Mouse (Mus musculus) limb, embryonic 14.5 days (tissue): ENCODE measurements around the gene Ptpre. TPM values are rescaled to one million over a fixed set of nuclear protein-coding genes. Genes with fewer than 3 reads are reported as not detected.

Source experiments
- ATAC-seq: fragments of 200-750 bp; cut with Nextera tagmentation; 2 replicates; pipeline ENCODE4 v1.8.0; 2017; ENCODE audit warnings: low read depth, moderate number of reproducible peaks, moderate TSS enrichment; ENCODE audit not compliant: low FRiP score
- DNase-seq: peaks from one replicate; pipeline ENCODE4 v3.0.0-alpha.2; 2015; ENCODE audit warnings: low spot score
- H3K27ac ChIP-seq: fragments of 300-500 bp; sonication (generic); replicated peaks from 2 replicates; pipeline ENCODE4 v1.5.1; 2014; ENCODE audit warnings: low read depth, mild to moderate bottlenecking, low read length, moderate library complexity, mixed read lengths
- H3K27me3 ChIP-seq: fragments of 300-500 bp; sonication (generic); 2 replicates; pipeline ENCODE4 v1.6.1; 2014; ENCODE audit warnings: low read length, mixed read lengths; ENCODE audit not compliant: control insufficient read depth, insufficient read depth
- H3K36me3 ChIP-seq: fragments of 300-500 bp; sonication (generic); 2 replicates; pipeline ENCODE4 v1.6.1; 2014; ENCODE audit warnings: mild to moderate bottlenecking, low read length, moderate library complexity, mixed read lengths; ENCODE audit not compliant: control insufficient read depth, insufficient read depth
- H3K4me1 ChIP-seq: fragments of 300-500 bp; sonication (generic); 2 replicates; pipeline ENCODE4 v1.6.1; 2014; ENCODE audit warnings: antibody characterized with exemption, low read length, mixed read lengths; ENCODE audit not compliant: control insufficient read depth, insufficient read depth
- H3K4me2 ChIP-seq: fragments of 300-500 bp; sonication (generic); replicated peaks from 2 replicates; pipeline ENCODE4 v1.6.1; 2014; ENCODE audit warnings: low read depth, mild to moderate bottlenecking, low read length, moderate library complexity; ENCODE audit not compliant: severe bottlenecking
- H3K4me3 ChIP-seq: fragments of 300-500 bp; sonication (generic); replicated peaks from 2 replicates; pipeline ENCODE4 v1.5.1; 2014; ENCODE audit warnings: low read length
- H3K9ac ChIP-seq: fragments of 300-500 bp; sonication (generic); 2 replicates; pipeline ENCODE4 v1.6.1; 2014; ENCODE audit warnings: mild to moderate bottlenecking, low read depth, low read length, moderate library complexity; ENCODE audit not compliant: severe bottlenecking
- H3K9me3 ChIP-seq: fragments of 300-500 bp; sonication (generic); 2 replicates; pipeline ENCODE4 v1.6.1; 2016; ENCODE audit warnings: low read length; ENCODE audit not compliant: control insufficient read depth
- POLR2A ChIP-seq: fragments of 200-500 bp; IDR thresholded peaks from 2 replicates; pipeline ENCODE4 v1.8.0; 2012; ENCODE audit warnings: inconsistent platforms, mild to moderate bottlenecking, moderate library complexity, borderline replicate concordance; ENCODE audit not compliant: insufficient read depth, insufficient read length; ENCODE audit errors: extremely low read depth
- WGBS: fragments of 180-500 bp; shearing (Covaris S2); extraction: QIAGEN DNeasy Blood & Tissue Kit; methylation state at CpG from one replicate; pipeline ENCODE4 v1.1.7; 2014; 5-methylcytosine and 5-hydroxymethylcytosine counted together
- polyA plus RNA-seq, 2 experiments: library from polyadenylated mRNA; depleted of rRNA in 1 of 2; stranded (reverse) in 1 of 2; unstranded in 1 of 2; fragments of >200 nt; fragmentation: Nextera tagmentation in 1 of 2; extraction: Ambion mirVana in 1 of 2; gene quantifications; 2 replicates each; pipeline versions ENCODE4 v1.2.1 to v1.2.3; 2012 to 2014

Ptpre gene
- polyA plus RNA-seq (2012; rRNA removed) (3.0 and 3.2 TPM in 2 replicates), polyA plus RNA-seq (2014; fragmentation: Nextera tagmentation; extraction: Ambion mirVana) (3.6 and 4.1 TPM in 2 replicates)

DNA sequence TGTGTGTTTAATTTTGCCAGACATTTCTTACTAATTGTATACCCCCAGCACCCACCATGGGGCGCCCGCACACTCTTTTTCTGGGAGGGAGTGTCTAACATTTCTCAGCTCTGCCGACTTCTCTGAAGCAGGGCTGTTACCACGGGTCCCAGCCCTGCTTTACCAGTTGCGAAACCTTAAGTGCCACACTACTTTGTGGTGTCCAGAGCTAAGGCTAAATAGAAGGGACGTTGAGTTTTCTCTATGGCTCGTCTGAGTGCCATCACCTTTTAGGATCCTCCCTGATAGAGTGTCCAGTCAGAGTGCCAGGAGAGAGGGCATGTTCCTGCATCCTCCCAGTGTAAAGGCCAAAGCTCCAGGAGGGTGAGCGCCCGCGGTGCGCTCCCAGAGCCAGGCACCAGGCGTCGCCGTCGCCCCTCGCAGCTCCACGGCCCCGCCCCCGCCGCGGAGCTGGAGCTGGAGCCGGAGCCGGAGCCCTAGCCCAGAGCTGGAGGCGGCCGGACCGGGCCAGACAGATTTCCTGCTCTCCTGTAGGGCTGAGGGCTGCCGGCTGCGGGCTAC lies at the start of gene Ptpre:
Gene Ptpre, plus strand, starts transcription at position 141 of the 561 bp plus-strand sequence.
- Histone ChIP-seq H3K4me1 (peaks cover 6% of the 10 kb centered on the region), H3K36me3 (no peaks in the 10 kb centered on the region), H3K9me3 (no peaks in the 10 kb centered on the region), H3K4me2 (peak within 1 kb of the TSS; percentile 99), H3K27me3 (peaks cover 21% of the 10 kb centered on the region; the same call in 1 of the 2 replicates), H3K9ac (peak within 1 kb of the TSS; percentile 64), H3K4me3 (peak within 1 kb of the TSS; percentile 68), H3K27ac (no peak within 1 kb of the TSS)
- ATAC-seq (peak; percentile 94), DNase-seq (peak; percentile 75)
- WGBS = 3% methylated on average over 28 of the region's 28 CpGs
- no peak for TF ChIP-seq POLR2A

GRCm38 (mm10) chr7:135488214-135488810 lies 49.0 kb upstream of the Ptpre start:
- DNase-seq (no peak), ATAC-seq (no peak)
- WGBS = 73% methylated on average over 6 of the region's 6 CpGs

DNA sequence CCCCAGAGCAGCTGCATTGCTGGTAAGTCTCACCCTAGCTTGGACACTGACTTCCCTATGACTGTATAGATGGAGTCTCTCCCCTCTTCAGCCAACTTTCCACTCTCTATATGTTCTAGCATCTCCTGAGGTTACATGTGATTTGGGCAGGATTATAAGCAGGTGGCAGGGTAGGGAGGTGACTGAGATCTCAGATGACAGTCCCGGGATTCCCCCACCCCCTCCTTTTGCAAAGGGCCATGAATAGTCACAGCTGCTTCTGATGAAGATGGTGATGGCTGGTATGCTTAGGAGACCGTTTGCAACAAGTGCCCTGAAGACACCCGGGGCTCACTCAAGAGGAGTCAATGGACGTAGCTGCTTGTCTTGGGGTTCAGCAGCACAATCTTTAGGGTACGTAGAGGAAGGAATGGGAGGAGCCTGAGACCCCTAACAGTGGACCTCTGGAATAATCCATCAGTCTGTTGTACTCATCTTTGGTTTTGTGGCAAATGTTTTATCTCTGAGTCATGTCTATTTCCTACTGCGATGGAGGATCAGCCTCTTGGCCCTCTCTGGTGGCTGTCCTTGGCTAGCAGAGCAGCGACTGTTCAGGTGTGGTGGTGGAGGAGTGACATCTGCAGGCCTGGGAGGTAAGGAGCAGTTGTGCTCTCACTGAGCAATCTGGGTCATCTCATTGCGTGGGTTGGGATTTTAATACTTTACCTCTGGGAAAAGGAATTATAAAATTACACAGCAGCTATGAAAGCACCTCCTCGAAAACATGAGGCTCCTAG lies 47.4 kb upstream of the Ptpre start:
- ATAC-seq (no peak), DNase-seq (no peak)
- Histone ChIP-seq H3K4me3 (no peak overlapping the region), H3K4me1 (peaks cover 4% of the 10 kb centered on the region; the same call in 1 of the 2 replicates), H3K9me3 (no peaks in the 10 kb centered on the region), H3K27ac (no peak overlapping the region), H3K4me2 (no peak overlapping the region), H3K36me3 (no peaks in the 10 kb centered on the region), H3K9ac (no peak overlapping the region), H3K27me3 (no peaks in the 10 kb centered on the region)
- no peak for TF ChIP-seq POLR2A
- 72% methylated on average over 9 of the region's 9 CpGs for WGBS

More at GRCm38 (mm10) chr7:135488214-135488810, 49.0 kb upstream of the Ptpre start:
- Histone ChIP-seq H3K27ac (no peak overlapping the region), H3K4me2 (no peak overlapping the region), H3K36me3 (no peaks in the 10 kb centered on the region), H3K4me1 (peaks cover 4% of the 10 kb centered on the region; the same call in 1 of the 2 replicates), H3K27me3 (no peaks in the 10 kb centered on the region), H3K9me3 (no peaks in the 10 kb centered on the region), H3K4me3 (no peak overlapping the region), H3K9ac (no peak overlapping the region)
- no peak for TF ChIP-seq POLR2A

GRCm38 (mm10) chr7:135490500-135490886 lies 46.8 kb upstream of the Ptpre start:
- no peak for TF ChIP-seq POLR2A
- 38% methylated on average over 8 of the region's 8 CpGs for WGBS
- H3K9ac ChIP-seq = no peak overlapping the region
- H3K4me1 ChIP-seq = peaks cover 2% of the 10 kb centered on the region; the same call in 1 of the 2 replicates
- H3K4me2 ChIP-seq = no peak overlapping the region
- H3K4me3 ChIP-seq = no peak overlapping the region
- H3K27ac ChIP-seq = no peak overlapping the region
- no peaks in the 10 kb centered on the region for H3K36me3 ChIP-seq
- H3K27me3 ChIP-seq = no peaks in the 10 kb centered on the region
- DNase-seq (no peak), ATAC-seq (no peak)
- no peaks in the 10 kb centered on the region for H3K9me3 ChIP-seq

DNA sequence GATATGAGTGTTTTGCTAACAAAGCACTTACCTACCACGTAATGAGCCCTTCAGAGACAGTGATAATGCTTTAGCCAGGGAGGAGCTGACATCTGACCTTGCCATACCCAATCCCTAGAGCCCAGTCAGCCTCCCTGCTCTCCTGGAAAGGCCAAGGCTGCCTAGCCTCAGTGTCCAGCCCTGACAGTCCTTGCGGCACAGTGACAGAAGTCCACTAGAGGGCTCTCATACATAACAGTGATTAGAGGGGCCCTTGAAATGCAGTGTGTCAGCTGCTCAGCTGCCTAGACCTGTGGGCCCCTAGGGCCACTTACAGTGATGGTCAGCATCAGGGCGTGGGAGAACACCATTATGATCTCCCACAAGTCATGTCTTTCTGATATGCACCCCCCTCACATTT lies 42.0 kb upstream of the Ptpre start:
- TF ChIP-seq POLR2A = no peak
- H3K4me1 ChIP-seq = no peaks in the 10 kb centered on the region
- ATAC-seq = no peak

More for the DNA sequence above, 42.0 kb upstream of the Ptpre start:
- no peak overlapping the region for H3K9ac ChIP-seq
- H3K27ac ChIP-seq = no peak overlapping the region
- H3K9me3 ChIP-seq = no peaks in the 10 kb centered on the region
- DNase-seq = no peak
- H3K36me3 ChIP-seq = no peaks in the 10 kb centered on the region
- 55% methylated on average over 3 of the region's 3 CpGs for WGBS
- no peak overlapping the region for H3K4me3 ChIP-seq
- no peaks in the 10 kb centered on the region for H3K27me3 ChIP-seq
- H3K4me2 ChIP-seq = no peak overlapping the region
